Mouse (Mus musculus) MEL (cell line): ENCODE data around the gene Avl9.

Experiments
- CHD1 ChIP-seq: IDR thresholded peaks from 2 replicates; pipeline ENCODE4 v1.6.1; 2012; ENCODE audit warnings: low read depth, mild to moderate bottlenecking, inconsistent platforms, low read length, improper control_type of control experiment
- CTCF ChIP-seq, 3 experiments: IDR thresholded peaks in 2 of 3; conservative IDR thresholded peaks in 1 of 3; 2 replicates each; pipeline ENCODE4 v1.5.1; 2011 to 2012; ENCODE audit warnings: low read length in 3 of 3, low read depth in 2 of 3, mild to moderate bottlenecking in 2 of 3, improper control_type of control experiment in 1 of 3, inconsistent platforms in 1 of 3, mixed read lengths in 1 of 3, moderate library complexity in 1 of 3; ENCODE audit not compliant: control insufficient read depth in 1 of 3, insufficient read depth in 1 of 3, poor library complexity in 1 of 3, severe bottlenecking in 1 of 3
- ELF1 ChIP-seq: IDR thresholded peaks from 2 replicates; pipeline ENCODE4 v1.6.1; 2014; ENCODE audit warnings: low read depth, mild to moderate bottlenecking, inconsistent platforms, low read length, improper control_type of control experiment, moderate library complexity
- EP300 ChIP-seq, 2 experiments: IDR thresholded peaks; 2 replicates each; pipeline ENCODE4 v1.6.1; 2011; ENCODE audit warnings: improper control_type of control experiment in 2 of 2, low read length in 2 of 2, low read depth in 1 of 2, mild to moderate bottlenecking in 1 of 2
- GATA1 ChIP-seq: IDR thresholded peaks from 2 replicates; pipeline ENCODE4 v1.6.1; 2011; ENCODE audit warnings: low read depth, low read length, improper control_type of control experiment
- MAX ChIP-seq: IDR thresholded peaks from 2 replicates; pipeline ENCODE4 v1.6.1; 2011; ENCODE audit warnings: low read length, improper control_type of control experiment
- MYC ChIP-seq: IDR thresholded peaks from 2 replicates; pipeline ENCODE4 v1.6.1; 2011; ENCODE audit warnings: low read depth, mild to moderate bottlenecking, low read length, improper control_type of control experiment, moderate library complexity
- POLR2A ChIP-seq, 2 experiments: IDR thresholded peaks; 2 replicates each; pipeline ENCODE4 v1.6.1; 2011 to 2012; ENCODE audit warnings: low read length in 2 of 2, mild to moderate bottlenecking in 2 of 2, control low read depth in 1 of 2, improper control_type of control experiment in 1 of 2, low read depth in 1 of 2, moderate library complexity in 1 of 2; ENCODE audit not compliant: control insufficient read depth in 1 of 2, insufficient read depth in 1 of 2, poor library complexity in 1 of 2
- RCOR1 ChIP-seq: IDR thresholded peaks from 2 replicates; pipeline ENCODE4 v1.6.1; 2012; ENCODE audit warnings: low read depth, mild to moderate bottlenecking, inconsistent platforms, low read length, improper control_type of control experiment
- UBTF ChIP-seq: IDR thresholded peaks from 2 replicates; pipeline ENCODE4 v1.6.1; 2012; ENCODE audit warnings: low read depth, mild to moderate bottlenecking, inconsistent platforms, low read length, improper control_type of control experiment, moderate library complexity, borderline replicate concordance; ENCODE audit not compliant: insufficient read depth
- USF2 ChIP-seq, 2 experiments: IDR thresholded peaks; 2 replicates each; pipeline ENCODE4 v1.6.1; 2011 to 2012; ENCODE audit warnings: improper control_type of control experiment in 2 of 2, low read length in 2 of 2, borderline replicate concordance in 1 of 2, inconsistent platforms in 1 of 2, low read depth in 1 of 2, mild to moderate bottlenecking in 1 of 2; ENCODE audit not compliant: insufficient read depth in 1 of 2

DNA sequence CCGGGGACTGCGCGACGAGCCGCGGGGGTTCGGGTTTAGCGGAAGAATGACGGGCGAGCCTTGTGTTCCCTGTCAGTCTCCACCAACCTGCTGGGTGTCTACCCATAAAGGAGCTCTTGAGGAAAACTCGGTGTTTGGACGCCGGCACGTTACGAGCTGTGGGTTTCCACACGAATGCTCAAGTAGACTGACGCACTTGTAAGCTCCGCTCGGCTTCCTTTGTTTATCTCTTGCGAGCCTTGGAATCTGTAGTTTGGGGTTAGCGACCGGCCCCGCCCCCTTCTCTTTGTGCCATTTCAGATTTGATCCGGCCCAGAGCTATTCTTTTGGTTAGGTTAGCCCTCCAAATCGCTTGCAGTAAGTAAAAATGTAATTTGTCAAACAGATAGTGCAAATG lies 569 bp downstream of the Avl9 start:
- 0 out of 4 replicates have a peak, but pooled peaks of 1 of the 2 experiments have one; percentile 18 for TF ChIP-seq POLR2A (IDR thresholded peaks at IDR 0.05; ENCODE audit: control insufficient read depth in 1 of 2, insufficient read depth in 1 of 2, low read depth in 1 of 2, low read length in 2 of 2, poor library complexity in 1 of 2)
- TF ChIP-seq CTCF (IDR thresholded peaks at IDR 0.05 in 2 of 3, conservative IDR thresholded peaks at IDR 0.05 in 1 of 3; ENCODE audit: control insufficient read depth in 1 of 3, insufficient read depth in 1 of 3, low read depth in 2 of 3, low read length in 3 of 3, poor library complexity in 1 of 3, severe bottlenecking in 1 of 3): no peak
- TF ChIP-seq ELF1: no peak
- TF ChIP-seq CHD1: 0 out of 2 replicates have a peak, but pooled peaks have one; percentile 67
- TF ChIP-seq MYC: no peak
- no peak for TF ChIP-seq USF2 (IDR thresholded peaks at IDR 0.05; ENCODE audit: borderline replicate concordance in 1 of 2, insufficient read depth in 1 of 2, low read depth in 1 of 2, low read length in 2 of 2)
- TF ChIP-seq GATA1: peak; percentile 27; the same call in 1 of the 2 replicates
- no peak for TF ChIP-seq UBTF
- peak; percentile 49 for TF ChIP-seq RCOR1
- no peak for TF ChIP-seq EP300 (IDR thresholded peaks at IDR 0.05; ENCODE audit: low read depth in 1 of 2, low read length in 2 of 2)
- TF ChIP-seq MAX: no peak
